Mouse (Mus musculus): Measurements from ENCODE around the gene Scn2a.
"Not testable (repeated sequence)": the region's sequence is repeated elsewhere in the genome, so short reads cannot be mapped to it uniquely, and the experiment has no call there.

Scn2a gene

DNA sequence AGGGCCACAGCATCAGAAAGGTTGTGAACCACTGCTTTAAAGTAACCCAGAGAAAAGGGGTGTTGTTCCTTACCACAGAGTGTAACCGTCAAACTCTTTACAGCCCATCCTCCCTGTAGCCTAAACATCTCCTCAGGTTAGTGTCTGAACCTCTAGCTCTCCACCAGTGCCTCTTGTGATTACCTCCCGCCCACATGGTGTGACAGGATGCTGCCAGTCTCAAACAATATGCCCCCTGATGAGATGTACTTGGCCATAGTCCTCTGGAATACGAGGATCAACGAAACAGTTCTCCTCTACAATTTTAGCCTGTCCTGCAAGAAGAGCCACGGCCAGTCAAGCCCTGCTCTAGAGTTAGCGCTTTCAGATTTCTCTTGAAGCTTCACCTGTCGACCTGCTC is 74.5 kb downstream of the Scn2a start:
- DNase-seq (ENCODE audit: low read depth, low spot score): peak; percentile 1

DNA sequence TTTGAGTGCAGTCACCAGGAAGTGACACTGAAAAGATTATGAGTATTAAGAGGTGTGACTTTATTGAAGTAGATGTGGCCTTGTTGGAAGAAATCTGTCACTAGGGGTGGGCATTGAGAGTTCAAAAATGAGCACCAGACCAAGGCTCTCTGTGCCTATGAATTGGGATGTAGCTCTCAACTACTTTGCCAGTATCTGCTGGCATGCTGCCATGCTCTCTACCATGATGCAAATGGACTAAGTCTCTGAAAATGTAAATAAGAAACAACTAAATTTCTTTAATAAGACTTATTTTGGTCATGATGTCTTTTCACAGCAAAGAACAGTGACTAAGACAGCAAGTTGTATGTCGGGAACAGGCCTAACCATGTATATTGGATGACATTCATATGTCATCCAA is 79.7 kb downstream of the Scn2a start:
- DNase-seq (ENCODE audit: low read depth, low spot score): no peak

DNA sequence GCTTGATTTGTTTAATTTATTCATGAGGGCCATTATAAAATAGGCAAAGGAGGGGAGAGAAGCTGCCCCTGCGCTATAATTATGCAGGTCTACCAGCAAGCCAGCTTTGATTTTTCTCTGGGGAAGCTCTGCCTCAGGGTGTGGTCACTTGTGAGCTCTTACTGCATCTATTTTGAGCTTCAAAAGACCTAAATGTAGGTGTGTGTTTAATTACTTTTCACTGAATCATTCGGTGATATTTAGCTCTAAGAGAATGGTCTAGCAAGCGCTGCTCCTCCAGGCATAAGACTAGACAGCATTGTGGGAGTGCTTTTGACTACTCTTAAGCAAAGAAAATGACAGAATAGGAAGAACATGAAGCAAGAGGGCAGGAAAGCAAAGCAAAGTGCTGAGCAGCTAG is 80.6 kb downstream of the Scn2a start:
- no peak for DNase-seq (ENCODE audit: low read depth, low spot score)

DNA sequence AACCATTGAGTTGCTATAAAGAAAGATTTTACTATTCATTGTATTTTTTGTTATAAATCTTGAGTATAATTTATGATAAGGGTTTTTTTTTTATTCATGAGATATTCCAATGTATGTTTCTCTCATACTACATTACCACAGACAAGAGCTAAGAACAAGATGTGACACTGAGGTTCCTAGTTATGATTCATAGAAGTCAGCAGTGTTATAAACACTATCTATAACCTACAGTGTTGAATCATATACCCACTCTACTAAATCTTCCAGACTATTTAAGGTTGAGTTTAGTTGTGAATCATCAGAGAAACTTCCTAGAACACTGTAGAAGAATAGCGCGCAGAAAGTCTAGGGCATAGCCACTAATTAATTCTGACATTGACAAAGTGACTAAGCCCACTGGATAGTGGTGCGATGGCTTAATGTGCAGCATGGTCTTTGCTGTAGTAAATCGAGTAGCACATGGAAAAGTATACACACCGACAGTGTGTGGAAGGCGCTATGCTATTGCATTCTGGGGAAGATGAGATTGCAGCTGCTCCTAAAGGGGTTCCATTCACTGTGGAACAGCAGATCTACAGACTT is 101.7 kb downstream of the Scn2a start:
- DNase-seq (ENCODE audit: low read depth, low spot score): no peak

DNA sequence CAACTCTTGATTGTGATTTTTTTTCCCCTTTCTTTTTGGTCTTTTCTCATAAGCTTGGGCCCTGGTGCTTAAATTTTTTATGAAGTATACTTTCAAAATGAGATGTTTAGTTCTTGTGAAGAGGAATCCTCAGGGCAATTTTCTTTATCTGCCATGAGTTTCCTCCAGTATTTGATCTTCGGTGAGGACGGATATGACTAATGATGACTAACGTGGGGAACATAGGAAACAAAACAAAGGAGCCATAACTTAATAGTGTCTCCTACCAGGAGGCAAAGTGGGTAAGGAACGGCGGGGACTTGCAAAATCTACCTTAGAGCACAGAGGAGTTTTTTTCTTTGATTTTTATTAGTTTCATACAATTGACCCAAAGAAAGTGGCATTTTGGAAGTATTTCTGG is 124.8 kb downstream of the Scn2a start:
- no peak for DNase-seq (ENCODE audit: low read depth, low spot score)

DNA sequence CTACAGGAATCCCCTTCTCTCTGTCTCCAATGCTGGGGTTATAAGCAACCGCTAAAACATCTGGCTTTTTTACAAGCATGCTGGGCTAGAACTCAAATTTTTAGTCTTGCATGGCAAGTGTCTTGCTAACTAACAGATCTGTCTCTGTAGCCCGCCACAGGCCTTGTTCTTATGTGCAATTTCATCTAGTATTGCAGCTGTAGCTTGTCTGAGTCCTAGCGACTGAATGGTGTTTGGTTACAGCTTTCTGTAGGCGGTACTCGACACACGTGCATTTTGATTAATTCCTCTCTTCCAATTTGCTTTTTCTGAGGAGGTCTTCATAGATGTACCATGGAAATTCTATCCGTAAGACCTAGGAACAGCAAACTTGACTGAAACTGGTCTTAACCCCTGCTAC is 161.9 kb downstream of the Scn2a start:
- DNase-seq (ENCODE audit: low read depth, low spot score): no peak

DNA sequence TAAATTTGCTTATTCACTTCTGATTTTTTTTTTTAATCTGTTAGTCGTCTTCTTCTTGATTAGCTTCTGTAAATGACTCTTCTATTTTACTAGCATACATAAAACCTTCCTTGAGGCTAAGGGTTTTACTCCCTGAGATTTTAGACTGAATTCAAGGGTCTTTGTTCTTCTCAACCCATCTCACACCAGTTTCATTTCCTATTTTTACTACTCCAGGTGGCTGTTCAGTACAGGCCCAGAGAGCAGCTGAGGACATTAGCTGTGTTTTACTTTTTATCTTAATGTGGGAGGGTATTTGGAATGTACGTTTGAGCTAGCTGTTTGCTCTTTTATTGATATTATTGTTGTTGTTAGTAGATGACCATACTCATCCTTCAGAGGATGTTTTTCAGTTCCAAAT is 162.8 kb downstream of the Scn2a start:
- DNase-seq (ENCODE audit: low read depth, low spot score): no peak

DNA sequence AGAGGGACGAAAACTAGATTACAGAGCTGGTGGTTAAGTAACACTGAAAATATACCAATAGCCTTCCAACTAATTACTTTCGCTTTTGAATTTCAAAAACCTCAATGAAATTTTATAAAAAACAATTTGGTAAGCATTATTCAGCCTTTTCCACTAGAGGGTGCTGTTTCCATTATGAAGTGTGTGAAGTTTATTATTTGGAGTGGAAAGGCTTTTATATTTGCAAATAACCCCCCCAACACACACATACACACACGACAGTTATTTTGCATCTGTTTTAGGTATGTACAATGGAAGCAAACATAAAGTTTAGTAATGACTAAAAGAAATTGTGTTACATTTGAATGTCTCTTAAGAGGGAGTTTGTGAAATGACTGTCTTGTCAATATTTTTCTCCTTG is 171.9 kb downstream of the Scn2a start:
- DNase-seq (ENCODE audit: low read depth, low spot score): no peak

DNA sequence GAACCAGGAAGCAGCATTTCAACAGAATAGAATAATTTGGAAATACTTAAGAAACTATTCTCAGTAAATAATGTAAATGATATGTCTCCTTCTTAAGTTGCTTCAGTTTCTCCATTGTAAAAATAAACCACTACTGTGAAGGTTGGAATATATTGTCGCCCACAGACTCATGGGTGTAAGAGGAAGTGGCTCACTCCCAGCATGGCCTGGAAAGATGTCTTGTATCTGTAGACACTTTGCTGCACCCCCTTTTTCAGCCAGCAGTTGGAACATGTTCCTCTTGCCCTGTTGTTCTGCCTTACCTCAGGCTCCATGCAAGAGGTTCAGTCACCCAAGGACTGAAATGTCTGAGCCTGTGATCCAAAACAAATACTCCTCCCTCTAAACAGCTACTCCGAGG is 173.0 kb downstream of the Scn2a start:
- no peak for DNase-seq (ENCODE audit: low read depth, low spot score)

DNA sequence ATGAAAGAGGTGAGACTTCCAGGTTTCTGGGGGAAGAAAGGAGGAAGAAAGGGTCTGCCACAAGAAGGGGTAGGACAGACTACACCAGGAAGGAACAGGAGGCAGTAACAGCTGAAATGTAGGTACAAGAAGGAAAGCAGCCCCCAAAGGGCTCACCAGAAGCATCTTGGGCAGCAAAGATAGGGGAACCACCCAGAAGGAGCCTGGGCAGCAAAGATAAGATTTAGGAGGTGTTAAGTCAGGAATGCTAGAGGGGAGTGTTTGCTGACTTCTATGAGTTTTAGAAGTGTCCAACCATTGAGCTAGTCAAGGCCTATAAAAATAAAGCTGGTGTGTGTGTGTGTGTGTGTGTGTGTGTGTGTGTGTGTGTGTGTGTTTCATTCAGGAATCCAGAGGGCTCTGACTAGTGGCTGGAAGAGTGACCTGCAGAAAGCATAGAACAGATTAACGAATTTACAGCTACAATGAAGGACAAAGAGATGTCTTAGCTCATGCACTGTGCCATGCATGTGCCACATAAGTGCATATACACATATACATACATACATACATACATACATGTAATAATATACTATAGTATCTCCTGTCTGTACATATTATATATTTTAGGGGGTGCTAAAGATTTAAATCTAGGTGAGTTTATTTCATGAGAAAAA is 180.6 kb downstream of the Scn2a start:
- DNase-seq (ENCODE audit: low read depth, low spot score): no peak

DNA sequence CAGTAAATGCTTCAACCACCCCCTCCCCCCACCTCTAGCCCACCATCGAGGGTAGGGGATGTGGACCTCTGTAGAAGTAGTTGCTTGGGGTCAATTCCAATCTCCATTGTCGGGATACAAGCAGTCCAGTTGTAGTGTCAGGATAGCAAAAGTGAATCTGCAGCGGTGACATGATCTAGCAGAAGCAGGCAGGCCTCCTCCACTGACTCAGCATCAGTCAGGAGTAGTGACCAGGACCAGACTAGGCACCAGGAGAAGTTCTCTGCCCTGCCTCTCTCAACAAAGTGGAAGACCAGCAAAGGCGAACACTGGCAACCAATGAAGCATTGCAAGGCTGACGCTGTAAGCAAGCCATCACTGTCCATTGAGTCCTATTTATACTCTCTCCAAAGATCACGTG is 186.0 kb downstream of the Scn2a start:
- DNase-seq (ENCODE audit: low read depth, low spot score): no peak

DNA sequence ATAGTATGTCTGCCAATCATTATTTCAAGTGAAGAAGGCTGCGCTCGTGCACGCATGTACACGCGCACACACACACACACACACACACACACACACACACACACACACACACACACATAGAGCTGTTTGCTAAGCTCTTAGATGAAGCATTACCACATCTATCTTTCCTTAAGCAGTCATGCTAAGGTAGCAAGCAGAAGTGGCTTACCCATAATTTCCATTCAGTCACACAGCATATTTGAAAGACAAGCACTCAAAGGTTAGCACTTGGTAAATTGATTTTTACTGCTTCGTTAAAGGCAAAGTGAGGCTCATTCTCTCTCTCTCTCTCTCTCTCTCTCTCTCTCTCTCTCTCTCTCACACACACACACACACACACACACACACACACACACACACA is 190.6 kb downstream of the Scn2a start:
- DNase-seq (ENCODE audit: low read depth, low spot score): not testable (repeated sequence)
